ENCODE assay signal across 1 mouse cellular context in genomic region chr7:25652244-25652759, GRCm38 (mm10).
TF ChIP-seq lines count a peak whose summit lies in the region.

No protein-coding gene starts in this region.

TF ChIP-seq in MEL, 35 proteins besides CTCF, POLR2A, EP300 and RAD21:
- TF ChIP-seq MXI1 (IDR thresholded peaks at IDR 0.05; ENCODE audit: low read depth, low read length), result no peak
- no peak for TF ChIP-seq NELFE (IDR thresholded peaks at IDR 0.05; ENCODE audit: low read depth, low read length)
- TF ChIP-seq E2F4 (IDR thresholded peaks at IDR 0.05; ENCODE audit: borderline replicate concordance, low read depth, low read length), result no peak
- TF ChIP-seq USF1 (IDR thresholded peaks at IDR 0.05; ENCODE audit: low read depth, low read length), result no peak
- no peak for TF ChIP-seq UBTF (IDR thresholded peaks at IDR 0.05; ENCODE audit: borderline replicate concordance, insufficient read depth, low read depth, low read length)
- TF ChIP-seq POLR2AphosphoS2 (IDR thresholded peaks at IDR 0.05; ENCODE audit: low read length), result no peak
- no peak for TF ChIP-seq ETS1 (IDR thresholded peaks at IDR 0.05; ENCODE audit: low read depth, low read length)
- no peak for TF ChIP-seq USF2 (IDR thresholded peaks at IDR 0.05; ENCODE audit: borderline replicate concordance in 1 of 2, insufficient read depth in 1 of 2, low read depth in 1 of 2, low read length in 2 of 2)
- 0 out of 2 replicates have a peak, but pooled peaks have one; percentile 9 for TF ChIP-seq GATA1 (IDR thresholded peaks at IDR 0.05; ENCODE audit: low read depth, low read length)
- peak; percentile 36; the same call in 1 of the 2 replicates for TF ChIP-seq ZNF384 (IDR thresholded peaks at IDR 0.05; ENCODE audit: low read depth, low read length)
- no peak for TF ChIP-seq BHLHE40 (IDR thresholded peaks at IDR 0.05; ENCODE audit: borderline replicate concordance, low read depth, low read length)
- no peak for TF ChIP-seq CHD1 (IDR thresholded peaks at IDR 0.05; ENCODE audit: low read depth, low read length)
- 0 out of 2 replicates have a peak, but pooled peaks have one; percentile 3 for TF ChIP-seq TCF12 (IDR thresholded peaks at IDR 0.05; ENCODE audit: low read depth, low read length)
- TF ChIP-seq JUND (IDR thresholded peaks at IDR 0.05; ENCODE audit: low read depth, low read length), result no peak
- no peak for TF ChIP-seq TAL1 (IDR thresholded peaks at IDR 0.05; ENCODE audit: low read length)
